Mouse (Mus musculus) midbrain, embryonic 16.5 days (tissue): Measurements from ENCODE around the gene Grip1. TPM values are rescaled to one million over a fixed set of nuclear protein-coding genes. Genes with fewer than 3 reads are reported as not detected.
A peak's percentile ranks its signal among the peaks of the same experiment; 100 is the strongest.

Source experiments
- ATAC-seq: fragments of 200-750 bp; cut with Nextera tagmentation; 2 replicates; pipeline ENCODE4 v1.8.0; 2017; ENCODE audit warnings: moderate TSS enrichment
- H3K27ac ChIP-seq: fragments of 300-500 bp; sonication (generic); 2 replicates; pipeline ENCODE4 v1.5.1; 2014; ENCODE audit warnings: mild to moderate bottlenecking, low read length, mixed read lengths
- H3K27me3 ChIP-seq: fragments of 300-500 bp; sonication (generic); 2 replicates; pipeline ENCODE4 v1.6.1; 2014; ENCODE audit warnings: low read depth, low read length, mixed read lengths; ENCODE audit not compliant: control insufficient read depth, insufficient read depth
- H3K36me3 ChIP-seq: fragments of 300-500 bp; sonication (generic); 2 replicates; pipeline ENCODE4 v1.6.1; 2014; ENCODE audit warnings: mild to moderate bottlenecking, low read length, moderate library complexity, mixed read lengths; ENCODE audit not compliant: control insufficient read depth, insufficient read depth
- H3K4me1 ChIP-seq: fragments of 300-500 bp; sonication (generic); 2 replicates; pipeline ENCODE4 v1.6.1; 2014; ENCODE audit warnings: mild to moderate bottlenecking, low read length, mixed read lengths; ENCODE audit not compliant: control insufficient read depth, insufficient read depth
- H3K4me2 ChIP-seq: fragments of 300-500 bp; sonication (generic); 2 replicates; pipeline ENCODE4 v1.6.1; 2014; ENCODE audit warnings: mild to moderate bottlenecking, low read length, mixed read lengths
- H3K4me3 ChIP-seq: fragments of 300-500 bp; sonication (generic); 2 replicates; pipeline ENCODE4 v1.5.1; 2014; ENCODE audit warnings: low read depth, mild to moderate bottlenecking, low read length, moderate library complexity, mixed read lengths
- H3K9ac ChIP-seq: fragments of 300-500 bp; sonication (generic); 2 replicates; pipeline ENCODE4 v1.6.1; 2014; ENCODE audit warnings: low read depth, low read length, mixed read lengths
- H3K9me3 ChIP-seq: fragments of 300-500 bp; sonication (generic); replicated peaks from 2 replicates; pipeline ENCODE4 v1.6.1; 2014; ENCODE audit warnings: mild to moderate bottlenecking, low read length, mixed read lengths; ENCODE audit not compliant: control insufficient read depth, poor library complexity, severe bottlenecking
- WGBS: fragments of 180-500 bp; shearing (Covaris S2); extraction: QIAGEN DNeasy Blood & Tissue Kit; methylation state at CpG from one replicate; pipeline ENCODE4 v1.1.7; 2014; 5-methylcytosine and 5-hydroxymethylcytosine counted together
- polyA plus RNA-seq: library from polyadenylated mRNA; unstranded; fragments of >200 nt; fragmentation: Nextera tagmentation; extraction: Ambion mirVana; gene quantifications from 2 replicates; pipeline ENCODE4 v1.2.1, GENCODE M21; 2015

Gene Grip1
- polyA plus RNA-seq, 1 experiment from 2014 or later: 19.7 TPM

- no peak overlapping the region for H3K27ac ChIP-seq
- no peaks in the 10 kb centered on the region for H3K36me3 ChIP-seq
- no peaks in the 10 kb centered on the region for H3K27me3 ChIP-seq
- H3K4me1 ChIP-seq: peaks cover 9% of the 10 kb centered on the region
- no peak overlapping the region for H3K4me3 ChIP-seq
- 72% methylated on average over 10 of the region's 10 CpGs for WGBS
- ATAC-seq: peak; percentile 32; the same call in 1 of the 2 replicates
- no peak overlapping the region for H3K9ac ChIP-seq
- H3K9me3 ChIP-seq: no peaks in the 10 kb centered on the region
- H3K4me2 ChIP-seq: no peak overlapping the region
These were observed 186.9 kb downstream of the Grip1 start for GRCm38 (mm10) chr10:119640534-119640933.

GRCm38 (mm10) chr10:119641011-119641410 lies 187.4 kb downstream of the Grip1 start:
- no peak overlapping the region for H3K27ac ChIP-seq
- no peaks in the 10 kb centered on the region for H3K36me3 ChIP-seq
- no peak overlapping the region for H3K4me3 ChIP-seq
- H3K4me2 ChIP-seq: peak overlapping the region; percentile 4; the same call in 1 of the 2 replicates
- H3K4me1 ChIP-seq: peaks cover 10% of the 10 kb centered on the region
- WGBS: 53% methylated on average over 12 of the region's 12 CpGs
- H3K27me3 ChIP-seq: no peaks in the 10 kb centered on the region
- no peaks in the 10 kb centered on the region for H3K9me3 ChIP-seq
- no peak for ATAC-seq
- no peak overlapping the region for H3K9ac ChIP-seq

DNA sequence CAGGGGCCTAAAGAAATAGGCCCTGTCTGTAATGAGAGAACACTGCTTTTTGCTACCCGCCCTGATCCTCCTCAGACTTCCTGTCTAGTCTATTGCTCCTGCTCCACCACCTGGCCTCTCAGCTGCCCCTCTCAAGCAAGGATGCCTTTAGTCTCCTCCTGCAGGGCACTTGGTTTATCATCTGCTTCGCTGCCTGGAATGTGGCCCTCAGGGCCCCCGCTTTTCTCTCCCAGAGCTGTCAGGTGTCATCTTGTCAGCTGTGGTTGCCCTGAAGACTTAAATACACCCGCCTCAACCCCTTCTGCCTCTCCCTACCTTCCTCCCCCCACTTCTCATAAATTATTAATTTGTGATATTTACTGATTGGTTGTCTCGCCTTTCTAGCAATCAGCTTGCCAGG lies 190.7 kb downstream of the Grip1 start:
- peaks cover 12% of the 10 kb centered on the region for H3K4me1 ChIP-seq
- peak; percentile 58; the same call in 1 of the 2 replicates for ATAC-seq
- H3K9me3 ChIP-seq: no peaks in the 10 kb centered on the region
- WGBS: 45% methylated on average over 5 of the region's 5 CpGs
- H3K9ac ChIP-seq: no peak overlapping the region
- no peaks in the 10 kb centered on the region for H3K27me3 ChIP-seq
- H3K4me2 ChIP-seq: no peak overlapping the region
- H3K36me3 ChIP-seq: no peaks in the 10 kb centered on the region
- H3K27ac ChIP-seq: no peak overlapping the region
- H3K4me3 ChIP-seq: no peak overlapping the region

DNA sequence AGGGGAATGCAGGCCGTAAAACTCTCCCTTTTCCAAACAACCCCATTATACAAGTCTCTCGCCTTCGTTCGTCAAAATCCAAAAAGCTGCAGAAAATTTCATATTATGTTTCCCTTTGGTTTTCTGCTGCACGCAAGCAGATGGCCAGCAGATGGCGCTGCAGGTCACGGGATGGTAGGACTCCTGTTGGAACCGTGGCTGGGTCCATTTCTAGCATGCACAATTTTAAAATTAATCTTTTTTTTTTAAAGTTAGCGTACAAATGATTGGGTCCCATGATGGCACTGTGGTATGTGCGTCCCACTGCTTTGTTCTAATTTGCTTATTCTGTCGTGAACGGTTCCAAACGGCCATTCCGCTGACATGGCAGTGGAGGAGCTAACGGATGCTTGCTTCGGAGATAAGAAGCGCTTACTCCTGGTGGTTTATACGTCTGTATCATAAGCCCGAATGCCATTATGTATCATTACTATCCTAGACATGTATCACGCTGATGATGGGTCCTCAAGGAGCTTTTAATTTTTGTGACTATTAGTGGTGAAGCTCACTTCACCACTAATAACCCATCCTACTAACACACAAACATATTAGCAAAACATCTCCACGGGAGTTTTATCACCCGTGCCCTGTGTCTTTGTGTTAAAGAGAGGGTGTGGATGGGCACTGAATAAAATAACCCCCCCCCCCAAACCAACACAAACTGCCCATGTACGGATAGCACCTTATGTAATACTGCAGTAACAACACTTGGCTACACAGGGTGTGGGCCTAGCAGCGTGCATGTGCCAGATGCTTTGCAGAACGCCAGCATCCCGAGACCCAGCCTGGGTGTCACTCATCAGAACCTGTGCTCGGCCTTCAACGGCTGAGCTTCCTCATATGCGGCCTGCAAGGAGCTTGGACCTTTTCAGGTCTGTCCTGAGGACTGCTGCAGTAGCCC lies 193.1 kb downstream of the Grip1 start:
- H3K4me1 ChIP-seq: peaks cover 16% of the 10 kb centered on the region
- ATAC-seq: no peak
- WGBS: 63% methylated on average over 29 of the region's 29 CpGs
- H3K36me3 ChIP-seq: no peaks in the 10 kb centered on the region
- no peaks in the 10 kb centered on the region for H3K9me3 ChIP-seq
- H3K4me3 ChIP-seq: no peak overlapping the region
- H3K4me2 ChIP-seq: no peak overlapping the region
- H3K27ac ChIP-seq: no peak overlapping the region
- H3K27me3 ChIP-seq: no peaks in the 10 kb centered on the region
- H3K9ac ChIP-seq: no peak overlapping the region

DNA sequence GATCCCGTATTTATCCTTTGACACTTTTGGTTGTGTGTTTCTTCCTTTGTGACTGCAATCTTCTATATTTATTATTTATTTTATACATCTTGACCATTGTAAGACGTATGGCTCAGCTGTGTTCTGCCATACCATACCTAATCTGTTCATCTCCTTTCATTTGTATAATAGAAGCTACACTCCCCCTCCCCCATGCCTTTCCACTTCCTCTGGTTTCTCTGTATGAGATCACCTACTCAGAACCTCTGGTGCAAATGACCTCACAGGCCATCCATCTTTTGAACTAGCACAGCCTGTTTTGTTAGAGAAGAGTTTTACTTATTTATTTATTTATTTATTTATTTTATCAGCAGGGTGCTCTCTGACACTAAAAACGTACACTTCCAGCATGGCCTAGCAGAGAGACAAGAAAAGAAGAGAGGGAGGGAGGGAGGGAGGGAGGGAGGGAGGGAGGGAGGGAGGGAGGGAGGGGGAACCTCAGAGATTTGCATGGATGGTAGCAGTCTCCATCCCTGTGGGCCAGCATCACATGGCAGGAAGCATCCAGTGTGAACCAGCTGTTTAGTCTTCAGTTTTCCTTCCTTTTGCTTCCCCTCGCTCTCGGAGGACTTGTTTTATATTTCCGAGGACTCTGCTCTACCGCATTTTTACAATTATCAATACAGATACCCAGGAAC lies 207.2 kb downstream of the Grip1 start:
- H3K9me3 ChIP-seq: peaks cover 10% of the 10 kb centered on the region; the same call in 1 of the 2 replicates
- H3K4me1 ChIP-seq: no peaks in the 10 kb centered on the region
- H3K4me2 ChIP-seq: no peak overlapping the region
- H3K27ac ChIP-seq: no peak overlapping the region
- H3K4me3 ChIP-seq: no peak overlapping the region
- no peak for ATAC-seq
- WGBS: 48% methylated on average over 7 of the region's 7 CpGs
- no peaks in the 10 kb centered on the region for H3K27me3 ChIP-seq
- H3K9ac ChIP-seq: no peak overlapping the region
- no peaks in the 10 kb centered on the region for H3K36me3 ChIP-seq

DNA sequence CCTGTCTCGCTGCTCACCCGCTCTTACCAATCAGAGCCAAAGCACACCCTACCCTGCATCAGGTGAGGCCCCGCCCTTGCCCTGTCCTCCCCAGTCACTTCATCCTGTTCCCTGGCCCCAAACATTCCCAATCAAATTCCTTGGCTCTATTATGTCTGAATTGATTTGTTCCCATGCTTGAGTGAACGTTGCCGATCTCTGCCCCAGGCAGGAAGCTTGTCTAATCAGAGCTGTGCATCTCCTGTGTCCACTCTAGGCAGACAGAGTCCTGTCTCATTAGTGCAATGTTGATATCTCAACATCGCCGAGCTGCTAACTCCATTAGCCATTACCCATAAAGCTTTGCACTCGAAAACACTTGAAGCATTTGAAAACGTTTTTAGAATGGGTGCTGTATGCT lies 210.0 kb downstream of the Grip1 start:
- WGBS: 81% methylated on average over 9 of the region's 9 CpGs
- H3K27ac ChIP-seq: no peak overlapping the region
- H3K9ac ChIP-seq: no peak overlapping the region
- H3K4me2 ChIP-seq: no peak overlapping the region
- H3K27me3 ChIP-seq: no peaks in the 10 kb centered on the region
- no peak overlapping the region for H3K4me3 ChIP-seq
- no peak for ATAC-seq
- no peaks in the 10 kb centered on the region for H3K36me3 ChIP-seq
- H3K4me1 ChIP-seq: no peaks in the 10 kb centered on the region
- H3K9me3 ChIP-seq: no peaks in the 10 kb centered on the region

DNA sequence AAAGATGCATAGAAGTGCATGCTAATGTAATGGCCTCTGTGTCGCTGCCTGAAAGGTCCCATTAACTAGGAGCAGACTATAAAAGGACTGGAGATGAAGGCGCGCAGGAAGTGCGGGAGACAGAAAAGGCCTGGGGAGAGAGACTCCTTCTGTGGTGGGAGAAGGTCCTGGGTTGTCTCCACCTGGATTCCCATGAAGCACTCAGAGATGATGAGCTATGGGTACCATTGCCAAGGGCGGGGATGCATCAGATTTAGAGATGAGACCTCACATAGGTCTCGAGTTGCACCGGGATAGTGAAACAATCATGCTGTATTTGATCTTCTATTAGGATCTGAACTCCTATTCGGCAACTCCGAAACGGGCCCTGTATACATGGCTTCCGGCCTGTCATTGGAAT lies 212.8 kb downstream of the Grip1 start:
- Histone ChIP-seq H3K36me3 (no peaks in the 10 kb centered on the region), H3K4me3 (no peak overlapping the region), H3K4me2 (no peak overlapping the region), H3K4me1 (no peaks in the 10 kb centered on the region; the same call in 1 of the 2 replicates), H3K27me3 (no peaks in the 10 kb centered on the region), H3K27ac (no peak overlapping the region), H3K9ac (no peak overlapping the region), H3K9me3 (no peaks in the 10 kb centered on the region)
- no peak for ATAC-seq
- WGBS: 83% methylated on average over 11 of the region's 11 CpGs

- Histone ChIP-seq H3K36me3 (no peaks in the 10 kb centered on the region), H3K27ac (no peak overlapping the region), H3K4me3 (no peak overlapping the region), H3K4me1 (peaks cover 3% of the 10 kb centered on the region; the same call in 1 of the 2 replicates), H3K9ac (no peak overlapping the region), H3K27me3 (no peaks in the 10 kb centered on the region), H3K4me2 (no peak overlapping the region), H3K9me3 (no peaks in the 10 kb centered on the region)
- WGBS: 62% methylated on average over 7 of the region's 7 CpGs
- no peak for ATAC-seq
These were observed 216.8 kb downstream of the Grip1 start for GRCm38 (mm10) chr10:119670456-119670855.

DNA sequence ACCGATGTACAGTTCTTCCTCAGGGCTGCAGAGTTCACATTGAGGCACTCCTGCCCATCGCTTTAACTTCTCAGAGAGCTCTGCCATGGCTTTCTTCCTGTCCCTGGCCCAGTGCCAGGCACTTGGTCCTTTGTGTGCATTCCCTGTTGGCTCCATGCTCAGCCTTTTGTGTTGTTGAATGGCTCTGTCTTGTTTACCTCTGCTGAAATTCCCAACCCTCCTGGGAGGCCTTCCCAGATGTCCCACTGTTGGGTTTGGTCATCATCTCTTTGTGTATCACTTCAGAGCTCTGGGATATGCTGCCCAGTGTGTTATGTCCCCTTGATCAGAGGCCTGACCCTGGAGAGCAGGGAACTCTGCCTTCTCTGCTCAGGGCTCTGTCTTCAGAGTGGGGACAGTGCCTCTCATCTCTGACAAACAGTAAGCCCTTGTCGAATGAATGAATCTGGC lies 230.8 kb downstream of the Grip1 start:
- H3K27me3 ChIP-seq: no peaks in the 10 kb centered on the region
- no peak overlapping the region for H3K9ac ChIP-seq
- no peak overlapping the region for H3K4me2 ChIP-seq
- no peaks in the 10 kb centered on the region for H3K36me3 ChIP-seq
- ATAC-seq: no peak
- H3K9me3 ChIP-seq: no peaks in the 10 kb centered on the region
- peaks cover 8% of the 10 kb centered on the region; the same call in 1 of the 2 replicates for H3K4me1 ChIP-seq
- H3K4me3 ChIP-seq: no peak overlapping the region
- 18% methylated on average over 3 of the region's 3 CpGs for WGBS
- H3K27ac ChIP-seq: peak overlapping the region; percentile 2; the same call in 1 of the 2 replicates
